Mouse (Mus musculus) frontal cortex, postnatal 10 days (tissue): Measurements from ENCODE around the gene Rreb1.

Source experiments
- DNase-seq, 2 experiments: peaks; one replicate each; pipeline ENCODE4 v3.0.0; 2022; ENCODE audit warnings: low spot score in 2 of 2, mixed read lengths in 1 of 2

Gene Rreb1

DNA sequence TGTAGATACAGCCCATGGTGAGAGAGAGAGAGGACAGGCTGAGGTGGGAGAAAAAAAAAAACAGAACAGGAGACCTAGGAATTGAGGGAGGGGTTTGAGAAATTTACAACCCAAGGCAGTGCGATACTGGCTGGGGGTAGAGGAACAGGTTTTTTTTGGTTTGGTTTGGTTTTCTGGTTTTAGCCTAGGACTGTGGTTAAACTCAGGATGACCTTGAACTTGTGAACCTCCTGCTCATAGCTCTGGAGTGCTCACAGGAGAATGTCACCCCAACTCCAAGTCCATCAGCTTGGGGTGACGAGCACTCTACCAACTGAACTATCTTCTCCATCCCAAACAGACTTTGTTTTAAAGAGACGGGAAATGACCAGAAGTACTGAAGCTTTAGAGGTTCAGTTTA is 165.3 kb downstream of the Rreb1 start:
- no peak for DNase-seq

DNA sequence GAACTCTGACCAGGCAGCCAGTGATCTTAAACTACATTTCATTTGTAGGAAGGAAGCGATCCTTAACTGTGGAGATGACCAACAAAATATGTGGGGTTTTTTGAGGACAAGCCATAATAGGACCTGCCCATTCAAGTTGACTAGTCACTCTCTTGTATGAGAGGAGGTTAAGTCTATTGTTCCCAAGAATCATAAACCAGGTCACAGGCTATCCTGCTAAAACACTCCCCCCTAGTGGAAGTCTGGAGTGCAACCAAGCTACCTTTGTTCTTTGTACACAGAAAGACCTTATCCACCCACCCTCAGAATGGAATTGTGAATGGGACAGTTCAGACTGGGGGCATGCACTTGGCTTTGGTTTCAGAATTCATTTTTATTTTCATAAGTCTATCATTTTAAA is 166.1 kb downstream of the Rreb1 start:
- no peak for DNase-seq

GRCm38 (mm10) chr13:37945392-37945791 is 167.2 kb downstream of the Rreb1 start:
- DNase-seq: no peak

GRCm38 (mm10) chr13:37946734-37947133 is 168.5 kb downstream of the Rreb1 start:
- DNase-seq: peak in 1 of 2 experiments; percentile 69

DNA sequence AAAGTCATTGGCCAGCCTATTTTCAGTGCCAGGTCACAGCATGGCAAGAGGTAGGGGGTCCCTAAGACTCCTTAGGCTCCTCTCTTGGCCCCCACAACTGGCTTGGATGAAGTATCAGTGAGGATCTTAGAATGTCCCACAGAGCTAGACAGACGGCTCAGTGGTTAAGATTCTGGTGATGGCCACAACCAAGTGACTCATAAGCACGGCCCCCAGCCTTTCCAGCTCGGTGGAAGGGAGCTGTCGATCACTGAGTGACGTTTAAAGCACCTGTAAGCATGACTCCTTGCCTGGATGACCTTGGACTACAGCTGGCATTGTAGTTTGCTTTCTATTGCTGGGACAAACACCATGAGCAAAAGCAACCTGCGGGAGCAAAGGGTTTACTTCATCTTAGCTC is 174.8 kb downstream of the Rreb1 start:
- no peak for DNase-seq

DNA sequence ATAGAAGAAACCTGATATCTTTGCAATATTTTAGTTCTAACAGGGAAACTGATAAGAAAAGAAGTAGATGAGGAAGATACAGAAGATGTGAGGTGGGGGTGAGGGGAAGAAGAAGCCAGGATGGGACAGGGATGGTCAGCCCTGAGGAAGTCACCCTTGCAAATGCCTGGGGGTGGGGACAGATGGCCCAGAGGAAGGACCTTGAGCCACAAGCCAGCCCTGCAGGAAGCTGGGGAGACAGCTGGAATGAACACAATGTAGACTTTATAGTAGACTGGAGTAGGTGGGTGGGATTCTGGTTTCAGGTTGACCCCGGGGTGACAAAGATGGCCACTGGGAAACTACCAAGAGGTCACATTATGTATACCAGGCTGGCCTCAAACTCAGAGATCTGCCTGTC is 176.1 kb downstream of the Rreb1 start:
- no peak for DNase-seq

GRCm38 (mm10) chr13:37958498-37959238 is 180.5 kb downstream of the Rreb1 start:
- no peak for DNase-seq

- DNase-seq: no peak
These were observed 181.2 kb downstream of the Rreb1 start for GRCm38 (mm10) chr13:37959239-37959907.

DNA sequence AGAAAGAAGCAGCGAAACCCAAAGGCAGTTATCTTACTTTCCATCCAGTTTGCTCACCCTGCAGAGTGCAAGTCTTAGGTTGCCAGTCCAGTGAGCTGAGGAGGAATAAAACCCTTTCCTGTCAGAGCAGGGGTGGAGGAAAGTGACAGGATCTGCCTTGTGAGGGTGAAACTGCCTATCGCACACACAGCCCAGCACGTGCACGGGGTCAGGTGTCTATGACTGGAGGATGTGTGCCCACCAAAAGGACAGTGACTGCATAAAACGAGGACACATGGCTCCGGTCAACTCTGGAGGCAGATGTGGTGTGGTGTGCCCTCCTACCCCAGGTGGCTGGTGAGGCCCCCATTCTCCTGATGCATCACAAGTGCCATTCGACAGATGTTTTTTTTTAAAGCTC is 181.7 kb downstream of the Rreb1 start:
- no peak for DNase-seq

DNA sequence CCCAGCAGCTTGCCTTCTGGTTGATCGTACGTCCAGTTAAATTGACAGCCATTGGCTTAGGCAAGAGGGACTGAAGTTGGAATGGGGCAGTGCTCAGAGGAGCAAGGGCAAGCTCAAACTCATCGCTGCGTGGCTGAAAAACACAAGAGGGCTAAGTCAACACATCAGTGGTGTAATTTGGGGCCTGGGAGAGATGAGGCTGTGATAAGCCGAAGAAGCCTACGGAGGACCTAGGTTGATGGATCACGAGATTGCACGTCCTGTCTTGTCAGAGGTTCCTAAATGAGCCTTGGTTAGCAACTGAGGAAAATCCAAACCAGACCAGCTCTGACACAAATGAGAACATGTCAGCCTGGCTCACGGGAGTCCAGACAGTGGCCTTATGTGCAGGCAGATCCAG is 184.3 kb downstream of the Rreb1 start:
- no peak for DNase-seq

- DNase-seq: peak in 1 of 2 experiments; percentile 62
These were observed 185.3 kb downstream of the Rreb1 start for GRCm38 (mm10) chr13:37963354-37964007.

- no peak for DNase-seq
These were observed 186.2 kb downstream of the Rreb1 start for GRCm38 (mm10) chr13:37964128-37965087.

DNA sequence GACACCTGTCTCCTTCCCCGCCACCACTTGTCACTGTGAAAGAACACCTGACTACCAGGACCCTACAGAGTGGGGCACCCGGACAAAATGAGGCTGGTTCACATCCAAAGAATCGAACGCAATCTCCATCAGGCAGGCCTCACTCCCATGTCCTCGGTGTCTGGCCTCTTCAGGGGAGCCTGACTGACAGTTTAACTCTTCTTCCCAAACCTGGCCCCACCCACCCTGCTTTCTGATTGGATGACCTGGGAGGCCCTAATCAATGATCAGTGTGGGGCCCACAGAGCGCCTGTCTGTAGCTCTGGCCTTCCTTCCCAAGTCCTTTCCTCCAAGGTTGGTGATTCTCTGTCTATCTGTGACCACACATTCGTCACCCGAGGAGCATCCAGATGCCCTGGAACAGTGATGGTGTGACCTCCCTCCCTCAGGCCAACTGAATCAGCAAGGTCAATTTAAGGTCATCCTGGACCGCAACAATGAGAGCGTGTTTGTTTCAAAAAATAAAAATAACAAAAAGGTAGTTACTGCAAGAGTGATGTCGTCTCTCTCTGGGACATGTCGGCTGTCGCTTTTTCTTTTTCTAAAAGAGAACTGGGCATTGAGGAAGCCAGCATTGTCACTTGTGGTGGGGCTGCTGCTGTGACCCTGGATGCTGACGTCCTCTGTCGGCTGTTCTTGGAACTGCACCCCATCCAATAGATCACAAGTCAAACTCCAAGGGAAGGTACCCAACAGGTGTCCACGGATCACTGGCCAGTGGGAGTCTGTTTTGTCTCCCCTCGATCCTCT is 187.1 kb downstream of the Rreb1 start:
- DNase-seq: no peak

GRCm38 (mm10) chr13:37966256-37967051 is 188.3 kb downstream of the Rreb1 start:
- no peak for DNase-seq

GRCm38 (mm10) chr13:37967052-37967437 is 188.8 kb downstream of the Rreb1 start:
- DNase-seq: no peak

DNA sequence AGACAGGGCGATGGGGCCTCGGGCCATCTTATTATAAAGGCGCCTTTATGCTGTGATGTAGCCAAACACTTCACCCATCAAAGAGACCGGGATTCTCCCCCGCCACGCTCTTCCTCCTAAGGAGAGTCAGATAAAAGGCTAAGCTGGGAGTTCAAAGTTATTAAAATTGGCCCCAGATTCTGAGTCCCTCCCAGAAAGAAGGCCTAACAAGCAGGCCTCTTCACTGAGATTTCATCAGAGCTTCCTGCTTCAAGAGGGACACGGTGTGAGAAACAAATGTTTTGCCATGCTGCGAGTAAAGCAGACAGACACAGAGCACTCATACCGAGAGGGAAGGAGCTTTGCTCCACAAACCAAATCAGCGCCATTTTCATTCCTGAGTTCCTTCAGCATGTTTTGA is 189.4 kb downstream of the Rreb1 start:
- DNase-seq: no peak

- DNase-seq: peak in 1 of 2 experiments; percentile 83
These were observed 191.1 kb downstream of the Rreb1 start for GRCm38 (mm10) chr13:37969337-37969736.

- no peak for DNase-seq
These were observed 191.8 kb downstream of the Rreb1 start for GRCm38 (mm10) chr13:37969988-37970387.

GRCm38 (mm10) chr13:37970887-37971530 is 192.8 kb downstream of the Rreb1 start:
- no peak for DNase-seq

- no peak for DNase-seq
These were observed 195.8 kb downstream of the Rreb1 start for GRCm38 (mm10) chr13:37974036-37974435.
